Mouse (Mus musculus): Measurements from ENCODE around the gene Slc2a4. TPM values are rescaled to one million over a fixed set of nuclear protein-coding genes. Genes with fewer than 3 reads are reported as not detected.
"Not testable (repeated sequence)": the region's sequence is repeated elsewhere in the genome, so short reads cannot be mapped to it uniquely, and the experiment has no call there.

The Slc2a4 gene
- total RNA-seq, 1 experiment from 2014 or later = 0.78 TPM

DNA sequence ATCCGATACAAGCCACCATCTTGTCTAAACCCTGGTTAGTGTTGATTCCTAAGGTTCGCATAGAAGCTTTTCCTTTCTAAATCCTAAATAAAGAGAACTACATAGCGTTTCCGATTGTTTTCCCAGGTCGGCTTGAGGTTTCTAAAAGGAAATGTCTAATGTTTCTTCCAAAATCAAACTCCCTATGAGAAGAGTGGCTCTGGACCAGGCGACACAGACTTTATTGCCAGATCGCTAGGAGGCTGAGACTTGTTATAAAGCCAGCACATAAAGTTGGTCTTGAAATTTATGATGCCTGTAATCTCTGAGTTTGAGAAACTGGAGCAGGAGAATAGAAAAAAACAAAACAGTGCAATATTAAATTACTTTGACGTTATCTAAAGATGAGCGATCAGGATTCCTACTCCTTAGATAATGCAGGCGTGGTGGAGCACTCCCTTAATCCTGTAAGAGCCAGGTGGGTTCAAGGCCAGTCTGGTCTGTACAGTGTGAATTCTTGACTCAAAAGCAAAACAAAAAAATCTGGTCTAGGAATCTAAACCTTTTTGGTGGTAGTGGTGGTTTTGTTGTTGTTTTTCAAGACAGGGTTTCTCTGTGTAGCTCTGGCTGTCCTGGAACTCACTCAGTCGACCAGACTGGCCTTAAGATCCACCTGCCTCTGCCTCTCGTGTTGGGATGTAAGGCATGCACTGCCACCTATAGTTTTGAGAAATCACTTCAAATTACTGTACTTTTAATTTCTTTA lies 25.8 kb downstream of the Slc2a4 start:
- ATAC-seq (replicated peaks; ENCODE audit: low read depth, poor library complexity, severe bottlenecking) = no peak

DNA sequence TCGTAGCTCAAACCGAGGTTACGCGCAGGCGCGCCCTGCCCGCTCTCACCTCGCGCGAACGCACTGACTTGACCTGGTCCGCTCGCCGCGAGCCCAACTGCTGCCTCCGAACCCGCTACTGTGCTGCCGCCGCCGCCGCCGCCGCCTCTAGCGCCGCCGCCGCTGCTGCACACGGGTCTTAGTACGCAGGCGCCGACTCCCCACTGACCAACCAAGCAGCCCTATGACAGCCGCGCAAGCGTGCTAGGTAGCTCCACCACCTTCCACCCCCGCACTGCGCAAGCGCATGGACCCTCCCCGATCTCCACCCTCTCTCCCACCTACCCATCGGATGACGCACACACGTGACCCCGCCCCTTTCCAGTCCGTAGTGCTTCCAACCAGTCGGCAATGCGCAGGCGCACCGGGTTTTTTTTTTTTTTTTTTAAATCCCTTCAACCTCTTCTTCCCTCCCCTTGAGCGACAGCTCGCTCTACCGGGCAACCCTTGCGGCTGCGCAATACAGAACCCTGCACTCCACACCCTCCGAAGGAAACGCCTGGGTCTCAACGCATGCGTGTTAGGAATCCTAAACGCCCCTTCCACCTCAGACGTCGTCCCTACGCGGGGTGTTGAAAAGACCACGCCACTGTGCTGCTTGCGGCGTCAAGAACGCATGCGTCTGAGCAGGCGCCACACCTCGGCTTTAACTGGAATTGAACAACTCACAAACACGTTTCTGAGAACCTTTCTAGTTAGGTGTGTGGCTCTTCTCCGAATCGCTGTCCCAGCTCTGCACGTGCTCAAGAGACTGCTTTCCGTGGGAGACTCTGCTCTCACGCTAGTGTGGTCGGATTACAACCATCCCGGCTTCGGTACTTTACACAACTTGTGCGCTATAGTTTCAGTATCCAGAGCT lies 26.6 kb downstream of the Slc2a4 start, which contains the start of gene Eif5a:
Gene Eif5a, minus strand, starts transcription at position 845 of the 898 bp plus-strand sequence.
- ATAC-seq (replicated peaks; ENCODE audit: low read depth, poor library complexity, severe bottlenecking) = peak; percentile 83

DNA sequence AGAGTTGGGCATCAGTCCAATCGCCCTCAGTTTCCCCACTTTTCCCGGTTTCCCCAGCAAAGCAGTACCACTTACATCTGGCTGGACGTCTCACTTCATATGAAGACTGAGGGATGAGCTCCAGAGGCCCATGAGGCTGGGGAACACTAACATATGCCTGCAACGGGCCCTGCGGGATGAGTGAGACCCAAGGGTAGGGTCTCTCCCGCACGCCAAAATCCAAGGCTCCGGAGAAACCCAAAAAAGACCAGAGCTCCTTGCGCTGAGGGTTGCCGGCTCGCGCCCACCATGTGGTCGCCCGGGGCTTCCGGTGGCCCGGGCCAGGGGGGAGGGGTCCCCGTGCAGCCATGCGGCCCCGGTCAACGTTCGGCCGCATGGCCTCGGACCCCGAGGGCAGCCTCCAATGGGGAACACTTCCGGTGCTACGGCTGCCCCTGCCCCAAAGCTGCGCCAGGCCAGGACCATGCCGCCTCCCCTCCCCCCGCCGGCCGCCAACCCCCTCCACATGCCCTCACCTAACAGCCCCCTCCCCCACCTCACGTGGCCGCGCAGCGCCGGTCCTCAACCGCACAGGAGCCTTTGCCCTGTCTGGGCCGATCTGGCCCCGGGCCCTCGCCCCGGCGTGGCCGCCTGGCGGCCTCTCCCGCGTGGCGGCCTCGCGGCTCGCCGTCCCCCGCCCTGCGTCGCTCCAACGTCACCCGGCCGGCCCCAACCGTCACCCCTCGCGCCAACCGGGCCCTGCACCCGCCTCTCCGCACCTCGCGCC lies 27.5 kb downstream of the Slc2a4 start:
- ATAC-seq (replicated peaks; ENCODE audit: low read depth, poor library complexity, severe bottlenecking) = no peak

DNA sequence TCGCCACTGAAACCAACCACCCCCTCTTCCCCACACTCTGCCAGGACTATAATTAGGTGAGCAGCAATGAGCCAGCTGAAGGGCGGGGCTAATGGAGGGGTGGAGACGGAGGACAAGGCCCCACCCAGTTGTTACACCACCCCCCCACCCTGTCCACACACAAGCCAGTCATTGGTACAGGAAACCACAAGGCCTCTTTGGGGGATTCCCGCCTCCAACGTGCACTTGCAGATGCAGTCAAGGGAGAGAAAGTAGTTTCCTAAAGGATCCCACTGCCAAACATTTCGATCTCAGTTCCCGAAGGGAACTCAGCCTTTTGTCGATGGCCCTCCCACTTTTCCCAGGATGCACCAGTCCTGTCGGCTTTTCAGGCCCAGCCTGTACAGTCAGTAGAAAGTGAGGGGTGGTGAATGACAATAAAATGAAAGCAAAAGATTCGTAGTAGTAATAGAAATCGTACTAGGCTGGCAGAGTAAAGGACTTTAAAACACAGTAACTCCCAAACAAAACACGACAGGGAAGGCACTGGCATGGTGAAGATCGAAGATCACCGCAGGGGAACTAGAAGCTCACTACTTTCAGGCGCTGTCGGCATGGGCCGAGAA lies 28.2 kb downstream of the Slc2a4 start:
- ATAC-seq (replicated peaks; ENCODE audit: low read depth, poor library complexity, severe bottlenecking) = peak; percentile 42

DNA sequence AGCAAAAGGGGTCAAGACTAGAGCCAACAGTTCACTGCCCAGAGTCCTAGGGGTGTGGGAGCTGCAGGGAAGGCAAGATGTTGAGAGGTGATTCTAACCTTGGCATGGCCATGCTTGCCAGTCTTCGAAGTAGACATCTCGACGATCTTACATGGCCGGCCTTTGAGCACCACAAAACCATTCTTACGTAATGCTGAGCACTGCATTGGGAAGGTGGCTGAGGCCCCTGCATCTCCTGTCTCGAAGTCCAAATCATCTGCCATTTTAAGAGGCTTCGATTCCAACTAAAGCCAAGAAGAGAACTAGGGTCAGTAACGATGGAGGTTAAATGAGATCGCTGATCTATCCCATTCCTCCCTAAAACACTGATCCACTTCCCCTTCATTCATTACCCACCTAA lies 28.9 kb downstream of the Slc2a4 start:
- no peak for ATAC-seq (replicated peaks; ENCODE audit: low read depth, poor library complexity, severe bottlenecking)

DNA sequence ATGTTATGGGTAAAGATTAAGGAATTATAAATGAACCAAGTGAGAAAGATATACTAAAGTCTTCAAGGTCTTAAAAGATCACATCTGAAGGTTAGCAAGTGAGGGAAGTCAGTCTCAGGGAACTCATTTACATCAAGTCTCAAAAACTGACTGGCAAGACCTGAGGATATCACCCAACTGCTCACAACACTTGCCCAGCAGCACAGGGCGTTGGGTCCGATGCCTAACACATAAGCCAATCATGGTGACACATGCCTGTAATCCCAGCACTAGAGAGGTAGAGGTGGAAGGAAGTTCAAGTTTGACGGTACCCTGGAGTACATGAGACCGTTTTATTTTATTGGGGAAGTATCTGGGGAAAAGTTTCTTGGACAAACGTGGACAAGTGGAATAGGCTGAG lies 29.9 kb downstream of the Slc2a4 start:
- no peak for ATAC-seq (replicated peaks; ENCODE audit: low read depth, poor library complexity, severe bottlenecking)

DNA sequence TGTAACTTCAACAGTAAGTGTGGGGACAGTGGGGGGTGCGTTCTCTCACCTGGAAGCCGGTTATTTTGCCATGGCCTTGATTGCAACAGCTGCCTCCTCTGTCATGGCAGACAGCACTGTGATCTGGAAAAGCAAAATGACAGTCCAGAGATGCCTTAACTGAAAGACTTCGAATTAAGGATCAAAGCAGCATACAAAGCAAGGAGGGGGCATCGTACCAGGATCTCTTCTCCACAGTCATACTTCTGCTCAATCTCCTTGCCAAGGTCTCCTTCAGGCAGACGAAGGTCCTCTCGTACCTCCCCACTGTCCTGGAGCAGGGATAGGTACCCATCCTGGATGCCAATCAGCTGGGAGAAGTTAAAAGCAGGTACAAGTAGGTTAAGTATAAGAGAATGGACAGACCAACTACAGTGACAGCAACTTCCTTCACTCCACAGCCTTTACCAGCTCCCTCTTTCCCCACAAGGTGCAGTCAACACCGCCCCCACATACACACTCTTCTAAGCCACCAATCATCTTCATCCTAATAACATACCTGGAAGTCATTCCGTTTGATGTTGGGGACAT lies 30.5 kb downstream of the Slc2a4 start:
- no peak for ATAC-seq (replicated peaks; ENCODE audit: low read depth, poor library complexity, severe bottlenecking)

DNA sequence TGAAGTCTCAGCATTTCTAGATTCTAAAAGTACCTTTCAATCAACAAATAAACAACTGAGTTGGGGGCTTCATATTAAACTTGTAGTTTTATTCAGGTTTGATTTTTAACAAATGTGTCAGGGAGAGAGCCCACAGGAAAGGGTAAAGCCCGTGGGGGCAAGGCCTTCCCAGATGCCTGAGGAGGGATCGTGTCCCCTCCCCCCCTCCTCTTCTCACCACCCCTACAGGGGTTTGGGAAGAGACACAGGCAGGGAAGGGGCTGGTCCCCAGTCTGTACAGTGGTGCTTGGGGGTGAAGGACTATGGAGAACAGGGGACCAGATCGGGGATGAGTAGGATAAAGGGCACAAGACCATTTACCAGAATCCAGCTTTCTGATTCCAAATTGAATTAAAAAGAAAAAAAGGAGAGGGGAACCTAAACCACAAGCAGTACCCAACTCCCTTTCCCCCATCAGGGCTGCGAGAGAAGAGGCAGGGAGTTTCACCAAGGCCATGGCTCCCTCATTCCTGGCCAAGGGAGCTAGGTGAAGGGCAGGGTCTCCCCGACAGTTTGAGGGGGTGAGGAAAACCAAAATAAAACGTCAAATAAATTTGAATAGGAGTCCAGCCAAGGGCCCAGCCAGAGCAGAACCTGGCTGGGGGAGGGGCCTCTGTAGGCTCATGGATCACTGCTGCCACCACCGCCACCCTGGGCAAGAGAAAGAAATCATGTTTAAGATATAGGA lies 31.2 kb downstream of the Slc2a4 start:
- not testable (repeated sequence) for ATAC-seq (replicated peaks; ENCODE audit: low read depth, poor library complexity, severe bottlenecking)

DNA sequence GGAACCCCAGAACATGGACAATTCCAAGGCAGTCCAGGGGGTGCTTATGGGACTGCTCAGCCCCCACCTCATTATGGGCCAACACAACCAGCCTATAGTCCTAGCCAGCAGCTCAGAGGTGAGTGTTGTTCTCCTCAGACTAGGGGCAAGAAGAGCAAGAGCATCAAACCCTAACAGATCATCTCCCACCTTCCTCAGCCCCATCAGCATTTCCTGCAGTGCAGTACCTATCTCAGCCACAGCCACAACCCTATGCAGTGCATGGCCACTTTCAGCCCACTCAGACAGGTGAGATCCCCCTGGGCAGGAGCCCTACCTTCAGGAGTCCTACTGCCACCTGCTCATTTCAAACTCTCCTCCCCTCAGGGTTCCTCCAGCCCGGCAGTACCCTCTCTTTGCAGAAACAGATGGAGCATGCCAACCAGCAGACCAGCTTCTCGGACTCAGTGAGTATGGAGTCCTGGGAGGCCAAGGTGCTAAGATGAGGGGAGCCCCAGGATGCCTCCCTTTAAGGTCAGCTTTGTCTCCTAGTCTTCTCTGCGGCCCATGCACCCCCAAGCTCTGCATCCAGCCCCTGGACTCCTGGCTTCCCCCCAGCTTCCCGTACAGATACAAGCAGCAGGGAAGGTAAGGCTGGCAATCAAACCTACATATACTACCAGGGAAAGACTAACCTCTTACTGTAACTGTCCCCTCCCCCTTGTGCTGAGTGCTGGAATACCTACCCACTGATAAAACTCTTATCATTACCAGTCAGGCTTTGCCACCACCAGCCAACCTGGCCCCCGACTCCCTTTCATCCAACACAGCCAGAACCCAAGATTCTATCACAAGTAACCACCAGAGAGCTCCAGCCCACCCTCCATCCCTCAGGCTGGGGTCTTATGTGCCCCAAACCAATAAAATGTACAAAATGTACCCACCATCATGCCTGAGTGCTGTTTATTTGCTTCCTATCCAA lies 32.0 kb downstream of the Slc2a4 start:
- ATAC-seq (replicated peaks; ENCODE audit: low read depth, poor library complexity, severe bottlenecking) = no peak

DNA sequence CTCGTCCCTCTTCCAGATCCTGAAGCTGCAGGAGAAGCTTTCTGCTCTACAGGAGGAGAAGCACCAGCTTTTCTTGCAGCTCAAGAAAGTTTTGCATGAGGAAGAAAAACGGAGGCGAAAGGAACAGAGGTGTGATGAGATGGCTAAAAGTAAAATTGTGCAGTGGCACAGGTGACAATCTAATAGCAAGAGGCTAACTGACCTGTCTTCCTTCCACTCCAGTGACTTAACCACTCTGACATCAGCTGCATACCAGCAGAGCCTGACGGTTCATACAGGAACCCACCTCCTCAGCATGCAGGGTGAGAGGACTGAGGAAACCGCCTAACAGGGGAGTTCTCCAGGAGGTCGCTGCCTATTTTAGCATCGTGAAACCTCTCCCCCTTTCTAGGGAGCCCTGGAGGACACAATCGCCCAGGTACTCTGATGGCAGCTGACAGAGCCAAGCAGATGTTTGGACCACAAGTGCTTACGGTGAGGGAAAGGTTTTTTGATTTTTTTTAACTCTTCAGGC lies 33.0 kb downstream of the Slc2a4 start:
- ATAC-seq (replicated peaks; ENCODE audit: low read depth, poor library complexity, severe bottlenecking) = no peak

DNA sequence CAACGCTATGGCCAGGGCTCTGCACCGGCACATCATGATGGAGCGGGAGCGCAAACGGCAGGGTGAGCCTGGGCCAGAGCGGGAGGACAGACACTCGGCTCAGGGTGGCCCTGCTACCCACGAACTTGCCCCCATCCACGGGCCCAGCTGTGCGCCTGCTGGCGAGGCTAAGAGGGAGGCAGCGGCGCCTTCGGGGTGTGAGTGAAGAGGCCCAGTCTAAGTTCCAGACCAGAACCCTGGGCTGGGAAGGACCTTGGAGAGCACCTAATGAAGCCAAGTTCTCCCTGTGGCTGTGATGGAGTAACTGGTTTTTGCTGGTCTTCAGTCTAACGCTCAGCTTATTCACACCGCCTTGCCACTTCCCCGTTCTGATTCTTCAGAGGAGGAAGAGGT lies 33.6 kb downstream of the Slc2a4 start:
- ATAC-seq (replicated peaks; ENCODE audit: low read depth, poor library complexity, severe bottlenecking) = 0 out of 2 replicates have a peak, but pooled peaks have one; percentile 2

DNA sequence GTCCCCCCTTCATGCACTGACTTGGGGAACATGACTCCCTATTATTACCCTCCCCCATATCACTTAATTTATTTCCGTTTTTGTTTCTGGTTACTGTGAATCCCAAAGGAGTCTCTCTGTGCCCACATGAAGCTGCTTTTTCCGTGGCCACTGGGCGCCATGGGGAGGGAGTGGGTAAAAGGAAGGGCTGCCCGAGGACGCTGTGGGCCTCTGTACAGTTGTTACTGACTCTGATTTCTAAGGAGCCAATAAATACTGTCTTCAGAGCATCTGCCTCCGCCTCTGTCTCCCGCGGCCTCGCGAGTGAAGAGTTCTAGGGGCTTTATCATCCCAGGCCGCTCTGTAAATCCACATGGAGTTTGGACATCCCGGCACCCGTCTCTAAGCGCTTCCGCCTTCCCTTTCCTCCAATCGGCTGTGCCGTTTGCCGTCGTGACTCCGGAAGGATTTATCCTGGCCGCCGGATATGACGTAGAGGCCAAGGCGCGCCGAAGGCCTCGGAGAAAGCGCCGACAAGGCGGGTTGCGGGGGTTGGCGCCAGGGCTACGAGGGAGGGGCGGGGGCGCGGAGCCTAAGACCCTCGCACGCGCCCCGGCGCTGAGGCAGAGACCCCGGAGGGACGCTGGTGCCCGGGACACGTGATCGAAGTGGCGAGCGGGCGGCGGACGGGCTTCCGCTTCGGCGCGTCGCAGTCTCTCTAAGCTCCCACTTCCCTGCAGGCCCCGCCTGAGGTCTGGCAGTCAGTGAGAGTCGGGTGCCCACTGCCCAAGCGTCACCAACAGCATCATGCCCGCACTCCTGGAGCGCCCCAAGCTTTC lies 34.2 kb downstream of the Slc2a4 start, which contains the start of gene Gps2:
Gene Gps2, plus strand, starts transcription at position 335 of the 818 bp plus-strand sequence.
- peak; percentile 83 for ATAC-seq (replicated peaks; ENCODE audit: low read depth, poor library complexity, severe bottlenecking)

DNA sequence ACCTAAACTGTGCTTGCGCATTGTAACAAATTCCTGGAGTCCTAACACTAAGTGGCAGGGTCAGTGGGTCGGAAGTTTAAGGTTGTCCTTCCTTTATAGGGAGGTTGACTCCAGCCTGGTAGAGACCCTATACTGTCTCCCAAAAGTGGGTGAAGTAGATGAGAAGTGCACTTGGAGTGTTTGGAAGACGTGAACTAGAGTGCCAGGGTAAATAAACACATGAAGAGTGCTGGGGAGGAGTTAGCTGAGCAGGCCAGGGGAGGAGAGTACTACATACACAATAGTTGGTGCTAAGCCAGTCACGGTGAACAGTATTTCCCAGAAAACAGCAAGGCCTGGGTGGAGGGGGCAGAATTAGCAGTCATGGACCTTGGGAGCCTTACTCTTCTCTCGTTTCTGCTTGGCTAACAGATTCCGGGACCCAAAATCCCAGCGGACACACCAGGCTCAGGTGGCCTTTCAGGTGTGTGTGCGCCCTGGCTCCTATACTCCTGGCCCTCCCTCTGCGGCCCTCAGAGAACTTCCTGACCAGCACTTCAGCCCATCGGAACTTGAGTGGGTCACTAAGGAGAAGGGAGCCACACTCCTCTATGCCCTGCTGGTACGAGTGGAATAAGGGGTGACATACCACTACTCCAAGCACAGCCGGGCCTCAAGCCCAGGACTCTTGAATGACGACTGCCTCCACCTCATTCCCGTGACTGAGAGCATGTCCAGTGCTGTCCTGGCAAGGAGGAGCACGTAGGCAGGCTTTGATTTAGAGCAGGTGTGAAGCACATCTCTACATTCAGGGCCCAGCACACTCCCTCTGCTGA lies 35.1 kb downstream of the Slc2a4 start:
- no peak for ATAC-seq (replicated peaks; ENCODE audit: low read depth, poor library complexity, severe bottlenecking)

DNA sequence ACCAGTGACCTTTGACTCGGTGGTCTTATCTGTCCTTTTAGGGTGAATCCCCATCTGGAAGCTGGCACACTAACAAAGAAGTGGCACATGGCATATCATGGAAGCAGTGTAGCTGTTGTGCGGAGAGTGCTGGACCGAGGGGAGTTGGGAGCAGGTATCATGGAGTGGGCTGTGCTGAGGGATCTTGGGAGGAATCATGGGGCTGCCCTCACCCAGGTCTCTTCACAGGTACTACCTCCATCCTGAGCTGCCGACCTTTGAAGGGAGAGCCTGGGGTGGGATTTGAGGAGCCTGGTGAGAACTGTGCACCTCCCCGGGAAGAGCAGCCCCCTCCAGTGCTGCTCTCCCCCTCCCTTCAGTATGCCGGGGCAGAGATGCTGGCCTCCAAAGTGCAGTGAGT lies 36.3 kb downstream of the Slc2a4 start:
- no peak for ATAC-seq (replicated peaks; ENCODE audit: low read depth, poor library complexity, severe bottlenecking)

DNA sequence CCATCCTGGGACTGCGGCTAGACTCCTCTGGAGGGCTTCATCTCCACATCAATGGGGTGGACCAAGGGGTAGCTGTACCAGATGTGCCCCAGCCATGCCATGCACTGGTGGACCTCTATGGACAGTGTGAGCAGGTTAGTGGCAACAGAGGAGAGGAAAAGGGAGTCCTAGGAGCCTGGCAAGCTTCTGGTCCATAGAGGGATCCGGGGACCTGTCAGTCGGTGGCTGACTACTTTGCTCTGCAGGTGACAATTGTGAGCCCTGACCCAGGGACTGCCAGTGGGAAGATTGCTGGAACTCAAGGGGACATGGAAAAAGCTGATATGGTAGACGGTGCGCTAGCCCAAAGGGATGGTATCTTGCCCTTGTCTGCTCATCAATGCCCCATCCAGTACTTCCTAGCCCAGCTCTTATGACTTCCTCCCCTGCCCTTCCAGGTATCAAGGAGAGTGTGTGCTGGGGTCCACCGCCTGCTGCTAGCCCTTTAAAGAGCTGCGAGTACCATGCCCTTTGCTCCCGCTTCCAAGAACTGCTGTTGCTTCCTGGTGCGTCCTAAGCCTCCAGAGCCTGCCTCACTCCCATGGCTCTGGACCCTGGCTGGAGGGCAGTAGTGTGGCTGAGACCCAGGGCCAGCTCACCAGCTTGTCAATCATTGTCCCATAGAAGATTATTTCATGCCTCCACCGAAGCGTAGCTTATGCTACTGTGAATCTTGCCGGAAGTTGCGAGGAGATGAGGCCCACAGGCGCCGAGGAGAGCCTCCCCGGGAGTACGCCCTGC lies 37.0 kb downstream of the Slc2a4 start:
- ATAC-seq (replicated peaks; ENCODE audit: low read depth, poor library complexity, severe bottlenecking) = no peak
